Mouse (Mus musculus) stomach, postnatal 0 days (tissue): ENCODE measurements around the gene Vmn1r231.

ENCODE experiments used
- CTCF ChIP-seq: IDR thresholded peaks from 2 replicates; pipeline ENCODE4 v1.5.1; 2016; ENCODE audit warnings: antibody characterized with exemption, low read depth, mild to moderate bottlenecking, moderate library complexity
- EP300 ChIP-seq: optimal IDR thresholded peaks from 2 replicates; pipeline ENCODE3; 2016; ENCODE audit warnings: antibody characterized with exemption

DNA sequence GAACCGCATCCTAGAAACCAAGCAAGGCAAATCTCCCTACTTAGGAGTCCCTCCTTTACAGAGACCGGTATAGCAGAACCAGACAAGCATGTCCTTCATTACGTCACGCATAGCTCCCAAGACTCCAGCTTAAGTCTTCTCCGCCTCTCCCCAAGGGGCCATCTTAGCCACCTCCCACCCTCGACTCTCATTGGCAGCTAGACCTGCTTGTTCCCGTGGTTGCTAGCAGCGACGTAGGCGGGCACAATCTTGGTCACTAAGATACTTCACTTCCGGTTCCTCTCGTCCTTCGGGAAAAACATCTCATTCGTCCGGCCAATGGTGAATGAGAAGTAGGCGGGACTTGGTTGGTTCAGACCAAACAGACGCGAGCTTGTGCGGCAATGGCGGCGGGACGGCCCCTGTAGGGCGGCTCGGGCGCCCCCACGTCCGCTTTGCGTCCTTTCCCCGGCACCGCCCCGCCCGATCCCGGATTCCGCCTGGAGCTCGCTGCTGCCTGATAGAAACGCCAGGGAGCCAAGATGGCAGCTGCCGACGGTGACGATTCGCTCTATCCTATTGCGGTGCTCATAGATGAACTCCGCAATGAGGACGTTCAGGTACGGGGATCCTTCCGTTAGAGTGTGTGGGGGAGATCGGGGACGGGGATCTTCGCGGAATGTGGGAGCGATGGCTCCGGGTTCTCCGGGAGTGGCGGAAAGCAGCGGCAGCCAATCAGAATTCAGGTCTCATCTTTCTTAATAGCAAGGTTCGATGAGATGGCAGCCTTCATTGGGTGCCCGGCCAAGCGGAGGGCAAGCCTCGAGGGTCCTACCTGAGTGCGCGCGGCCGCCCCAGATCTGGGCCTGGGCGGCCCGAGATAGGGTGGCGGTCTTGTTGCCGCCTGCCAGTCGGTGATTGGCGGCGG, 40.3 kb upstream of the Vmn1r231 start, which contains the start of gene Ppp2r1a:
- no peak for TF ChIP-seq EP300
- peak; percentile 26; the same call in 1 of the 2 replicates for TF ChIP-seq CTCF
